8 mouse cellular contexts compared by ENCODE assay signal in genomic region chr17:7169627-7170303, GRCm38 (mm10). TPM values are rescaled to one million over a fixed set of nuclear protein-coding genes. Genes with fewer than 3 reads are reported as not detected.
DNase-seq lines count a peak whose midpoint lies in the region; ATAC-seq and TF ChIP-seq lines count a peak whose summit lies in the region.

Gene Rps6ka2, plus strand, starts transcription at chr17:7170115.

- H3K27me3 ChIP-seq in hindbrain, postnatal 0 days (ENCODE audit: insufficient read depth, low read length), result no peaks in the 10 kb centered on the region

- H3K4me1 ChIP-seq in hindbrain, postnatal 0 days (ENCODE audit: insufficient read depth, low read length), result peaks cover 11% of the 10 kb centered on the region

- peak within 1 kb of the TSS; percentile 81 for H3K9ac ChIP-seq in hindbrain, postnatal 0 days (replicated peaks; ENCODE audit: low read length)

- no peak for TF ChIP-seq CTCF in gastrocnemius, adult 2 months (IDR thresholded peaks at IDR 0.05)
- TF ChIP-seq CTCF in hindbrain, postnatal 0 days (IDR thresholded peaks at IDR 0.05; ENCODE audit: low read depth), result peak; percentile 13; the same call in 1 of the 2 replicates
- TF ChIP-seq CTCF in left cerebral cortex, adult 2 months (IDR thresholded peaks at IDR 0.05), result no peak

- intact Hi-C loops in gastrocnemius, adult 2 months (cut with DNase I), result no loop called here
- intact Hi-C loops in left cerebral cortex, adult 2 months (cut with DNase I), result no loop called here

- no peaks in the 10 kb centered on the region for H3K9me3 ChIP-seq in hindbrain, postnatal 0 days (ENCODE audit: low read length)

- H3K4me3 ChIP-seq in gastrocnemius, adult 2 months, result peak within 1 kb of the TSS; percentile 90
- peak within 1 kb of the TSS; percentile 86 for H3K4me3 ChIP-seq in hindbrain, postnatal 0 days (ENCODE audit: low read length)
- peak within 1 kb of the TSS; percentile 87 for H3K4me3 ChIP-seq in left cerebral cortex, adult 2 months

- DNase-seq in ZHBTc4 (ENCODE audit: low read depth, low spot score), result peak; percentile 100
- peak; percentile 98 for DNase-seq in gastrocnemius, adult 2 months
- peak; percentile 98 for DNase-seq in hindbrain, postnatal 0 days (ENCODE audit: low spot score)
- DNase-seq in left cerebral cortex, adult 2 months (ENCODE audit: extremely low spot score in 1 of 2, low spot score in 2 of 2), result peak; percentile 91 to 95
- DNase-seq in right cerebral cortex, adult 2 months (ENCODE audit: low spot score in 2 of 2), result peak; percentile 95 to 97
- peak; percentile 96 for DNase-seq in urinary bladder, postnatal 14 days (ENCODE audit: low spot score)

- peak within 1 kb of the TSS; percentile 90 for H3K27ac ChIP-seq in gastrocnemius, adult 2 months
- H3K27ac ChIP-seq in hindbrain, postnatal 0 days, result peak within 1 kb of the TSS; percentile 84
- H3K27ac ChIP-seq in left cerebral cortex, adult 2 months, result peak within 1 kb of the TSS; percentile 77

- WGBS in hindbrain, postnatal 0 days, result 0% methylated on average over 50 of the region's 56 CpGs

- peak within 1 kb of the TSS; percentile 95 for H3K4me2 ChIP-seq in hindbrain, postnatal 0 days (ENCODE audit: low read depth, low read length)

- no peaks in the 10 kb centered on the region for H3K36me3 ChIP-seq in hindbrain, postnatal 0 days (ENCODE audit: insufficient read depth, low read length)

- ATAC-seq in common myeloid progenitor, adult 5-6 weeks (replicated peaks; ENCODE audit: low read depth, poor library complexity, severe bottlenecking), result peak; percentile 96
- ATAC-seq in hindbrain, postnatal 0 days, result peak; percentile 99
- ATAC-seq in megakaryocyte, adult 5-6 weeks (ENCODE audit: poor library complexity, severe bottlenecking), result peak; percentile 91

RNA-seq across cellular contexts. Expression of gene Rps6ka2, which starts in this region (rescaled TPM):
- total RNA-seq in common myeloid progenitor, adult 5-6 weeks (2017), result 2.1 and 2.4 TPM in 2 replicates
- 100 to 1,000 TPM in 1 of 2 experiments, 10 to 100 TPM in 1; 86.7 to 120 TPM for total RNA-seq in gastrocnemius, adult 2 months (2021)
- 32.7 and 38.9 TPM in 2 replicates for total RNA-seq in hindbrain, postnatal 0 days (2014; rRNA removed)
- 14.0 and 15.4 TPM in 2 replicates for polyA plus RNA-seq in hindbrain, postnatal 0 days (2015; fragmentation: Nextera tagmentation; extraction: Ambion mirVana)
- 10 to 100 TPM; 62.4 to 69.4 TPM for total RNA-seq in left cerebral cortex, adult 2 months (2021)
- 5.6 and 6.7 TPM in 2 replicates for total RNA-seq in megakaryocyte, adult 5-6 weeks (2015)
- 5.5 and 6.5 TPM in 2 replicates for total RNA-seq in megakaryocyte, adult 5-6 weeks (2017)

Comparison
In these comparisons a context has a peak if more than half of its experiments do, and no peak if none do; other contexts are left out.
1. Peak in every context shown above with its lines: DNase-seq, ATAC-seq, H3K4me3 ChIP-seq and H3K27ac ChIP-seq.